Mouse (Mus musculus) MEL (cell line): ENCODE data around the gene Cdh23.

ENCODE experiments used
- CHD1 ChIP-seq: IDR thresholded peaks from 2 replicates; pipeline ENCODE4 v1.6.1; 2012; ENCODE audit warnings: low read depth, mild to moderate bottlenecking, inconsistent platforms, low read length, improper control_type of control experiment
- CTCF ChIP-seq, 3 experiments: IDR thresholded peaks in 2 of 3; conservative IDR thresholded peaks in 1 of 3; 2 replicates each; pipeline ENCODE4 v1.5.1; 2011 to 2012; ENCODE audit warnings: low read length in 3 of 3, low read depth in 2 of 3, mild to moderate bottlenecking in 2 of 3, improper control_type of control experiment in 1 of 3, inconsistent platforms in 1 of 3, mixed read lengths in 1 of 3, moderate library complexity in 1 of 3; ENCODE audit not compliant: control insufficient read depth in 1 of 3, insufficient read depth in 1 of 3, poor library complexity in 1 of 3, severe bottlenecking in 1 of 3
- HCFC1 ChIP-seq: IDR thresholded peaks from 2 replicates; pipeline ENCODE4 v1.6.1; 2012; ENCODE audit warnings: low read depth, mild to moderate bottlenecking, inconsistent platforms, low read length, improper control_type of control experiment, moderate library complexity
- POLR2A ChIP-seq, 2 experiments: IDR thresholded peaks; 2 replicates each; pipeline ENCODE4 v1.6.1; 2011 to 2012; ENCODE audit warnings: low read length in 2 of 2, mild to moderate bottlenecking in 2 of 2, control low read depth in 1 of 2, improper control_type of control experiment in 1 of 2, low read depth in 1 of 2, moderate library complexity in 1 of 2; ENCODE audit not compliant: control insufficient read depth in 1 of 2, insufficient read depth in 1 of 2, poor library complexity in 1 of 2
- RAD21 ChIP-seq: IDR thresholded peaks from 2 replicates; pipeline ENCODE4 v1.6.1; 2011; ENCODE audit warnings: mild to moderate bottlenecking, low read depth, low read length, improper control_type of control experiment

GRCm38 (mm10) chr10:60362310-60362628, 334.0 kb downstream of the Cdh23 start:
- TF ChIP-seq CTCF (IDR thresholded peaks at IDR 0.05 in 2 of 3, conservative IDR thresholded peaks at IDR 0.05 in 1 of 3; ENCODE audit: control insufficient read depth in 1 of 3, insufficient read depth in 1 of 3, low read depth in 2 of 3, low read length in 3 of 3, poor library complexity in 1 of 3, severe bottlenecking in 1 of 3) (no peak), RAD21 (no peak), HCFC1 (no peak), CHD1 (no peak), POLR2A (IDR thresholded peaks at IDR 0.05; ENCODE audit: control insufficient read depth in 1 of 2, insufficient read depth in 1 of 2, low read depth in 1 of 2, low read length in 2 of 2, poor library complexity in 1 of 2) (no peak)
